Mouse (Mus musculus) adrenal gland, postnatal 14 days (tissue): ENCODE results near the gene Susd3. TPM values are rescaled to one million over a fixed set of nuclear protein-coding genes. Genes with fewer than 3 reads are reported as not detected.

ENCODE experiments used
- DNase-seq: peaks from one replicate; pipeline ENCODE4 v3.0.0; 2021; ENCODE audit warnings: mixed read lengths
- long read RNA-seq, 2 experiments: library from polyadenylated mRNA; stranded (forward); transcript quantifications; one replicate each; pipeline ENCODE4 v2.0.0; 2021
- total RNA-seq: library from RNA; stranded (reverse); gene quantifications from 2 replicates; pipeline ENCODE4 v1.2.3, GENCODE M21; 2021

The Susd3 gene
- total RNA-seq, result 0.70 and 3.6 TPM in 2 replicates
- long read RNA-seq, experiment 1, partial matches to known transcripts, result 0 of 2 reads
- long read RNA-seq, experiment 1, other reads (novel, unspliced or antisense), result 1 of 2 reads
- long read RNA-seq, experiment 2, partial matches to known transcripts, result 0 of 1 reads
- long read RNA-seq, experiment 2, other reads (novel, unspliced or antisense), result 1 of 1 reads

DNA sequence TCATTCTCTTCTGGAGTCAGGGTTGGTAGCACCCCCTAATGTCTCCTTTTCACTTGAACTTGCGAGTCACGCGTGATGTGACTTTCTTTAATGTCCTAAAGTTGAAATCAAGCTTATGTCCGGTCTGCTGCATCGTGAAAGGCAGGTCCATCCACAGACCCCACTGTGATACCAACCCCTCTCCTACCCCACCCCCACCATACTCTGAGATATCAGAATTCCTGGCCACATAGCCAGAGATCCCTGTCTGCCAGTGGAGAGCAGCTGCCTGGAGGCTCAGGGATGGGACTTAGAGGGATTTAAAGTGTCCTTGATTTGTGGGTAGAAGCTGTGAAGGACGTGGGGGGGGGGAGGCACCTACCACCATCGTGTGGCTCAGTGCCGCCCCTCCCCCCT, at the start of gene Susd3:
Gene Susd3 (minus strand): TSS at position 240 of the 396 bp plus-strand sequence.
- DNase-seq, result no peak

GRCm38 (mm10) chr13:49296270-49296669, 47.8 kb upstream of the Susd3 start:
- DNase-seq, result no peak

DNA sequence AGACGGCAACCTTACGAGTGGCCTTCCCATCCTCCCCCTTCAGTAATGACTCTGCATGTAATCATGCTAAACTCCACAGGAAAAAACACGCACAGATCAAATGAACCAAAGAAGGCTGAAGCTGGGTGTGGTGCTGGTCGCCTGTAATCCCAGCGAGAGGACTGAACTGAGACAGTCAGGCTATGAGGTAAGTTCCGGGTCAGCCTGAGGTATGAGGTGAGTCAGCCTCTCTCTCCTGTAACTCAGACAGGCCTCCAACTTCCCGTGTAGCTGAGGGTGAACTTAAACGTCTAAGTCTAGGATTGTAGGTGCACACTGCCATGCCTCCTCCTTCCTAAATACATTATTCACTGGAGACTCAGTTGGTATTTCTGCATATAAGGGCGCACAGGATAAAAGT, 45.6 kb upstream of the Susd3 start:
- DNase-seq, result no peak

DNA sequence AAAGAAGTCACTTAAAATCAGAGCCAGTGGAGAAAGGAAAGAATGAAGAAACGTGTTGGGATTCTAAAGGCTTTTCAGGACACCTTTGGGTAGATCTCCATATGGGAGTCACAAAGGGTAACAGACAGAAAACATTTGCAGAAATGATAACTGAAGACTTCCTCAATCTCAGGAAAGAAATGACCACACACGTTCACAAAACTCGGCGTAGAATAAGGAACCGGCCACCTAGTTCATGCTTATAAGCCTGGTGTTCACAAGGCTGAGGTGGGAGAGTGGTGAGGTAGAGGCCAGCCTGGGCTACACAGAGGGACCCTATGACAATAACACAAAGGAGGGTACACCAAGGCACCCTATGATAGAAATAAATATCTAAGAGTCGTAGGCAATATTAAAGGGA, 43.4 kb upstream of the Susd3 start:
- DNase-seq, result no peak

GRCm38 (mm10) chr13:49291398-49291797, 42.9 kb upstream of the Susd3 start:
- peak; percentile 44 for DNase-seq

GRCm38 (mm10) chr13:49287224-49287623, 38.7 kb upstream of the Susd3 start:
- DNase-seq, result no peak

- DNase-seq, result no peak
Measured at GRCm38 (mm10) chr13:49286750-49287149, 38.2 kb upstream of the Susd3 start.

DNA sequence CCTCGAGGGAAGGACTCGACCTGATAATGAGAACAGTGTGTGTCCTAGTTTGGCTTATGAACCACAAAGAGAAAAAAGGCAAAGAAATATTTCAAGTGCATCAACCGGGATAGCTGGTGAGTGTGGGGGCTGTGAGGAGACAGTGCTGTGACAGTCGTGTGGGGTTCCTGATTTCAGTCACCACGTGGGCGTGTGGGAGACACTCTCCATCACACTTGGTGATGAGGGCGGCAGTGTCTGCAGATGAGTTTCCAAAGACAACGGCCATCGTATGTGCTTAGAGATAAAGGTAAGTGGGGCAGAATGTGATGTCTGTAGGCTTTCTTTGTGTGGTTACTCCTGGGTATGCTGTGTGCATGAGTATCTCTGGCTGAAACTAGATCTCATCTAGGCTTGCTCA, 35.2 kb upstream of the Susd3 start:
- no peak for DNase-seq

GRCm38 (mm10) chr13:49282168-49282567, 33.7 kb upstream of the Susd3 start:
- no peak for DNase-seq

GRCm38 (mm10) chr13:49271831-49272765, 23.6 kb upstream of the Susd3 start:
- peak; percentile 31 for DNase-seq

- no peak for DNase-seq
Measured at GRCm38 (mm10) chr13:49270500-49270899, 22.0 kb upstream of the Susd3 start.

- DNase-seq, result no peak
Measured at GRCm38 (mm10) chr13:49267645-49268044, 19.1 kb upstream of the Susd3 start.

DNA sequence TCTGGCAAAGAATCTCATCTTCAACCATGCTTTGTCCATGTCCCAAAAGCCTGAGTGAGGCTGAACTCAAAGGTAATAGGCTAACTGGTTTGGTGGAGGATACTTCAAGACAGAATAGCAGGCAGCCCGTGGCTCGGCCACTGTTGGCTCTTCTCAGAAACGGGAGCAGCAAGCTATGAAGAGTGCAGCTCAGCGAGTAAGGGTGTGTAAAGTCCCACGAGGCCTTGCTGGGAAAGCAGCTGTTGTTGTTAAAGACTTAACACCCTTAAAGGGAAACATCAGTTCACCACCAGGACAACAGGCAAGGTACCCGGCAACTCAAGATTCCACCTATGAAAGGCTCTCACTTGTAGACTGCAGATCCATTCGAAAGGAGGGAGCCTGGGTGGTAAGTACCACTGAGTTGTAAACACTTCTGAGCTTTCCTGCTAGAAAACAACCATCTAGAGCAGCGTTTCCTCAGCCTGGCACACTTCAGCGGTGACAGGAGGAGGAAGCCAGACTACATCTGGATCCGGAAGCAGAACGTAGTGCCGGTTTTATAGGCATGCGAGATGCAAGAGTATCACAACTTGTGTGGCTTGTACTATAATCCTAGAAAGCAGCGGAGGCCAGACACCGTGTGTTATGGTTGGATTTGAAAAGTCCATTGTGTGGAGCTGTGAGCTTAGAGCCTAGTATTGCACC, 11.7 kb upstream of the Susd3 start:
- no peak for DNase-seq

GRCm38 (mm10) chr13:49257819-49258313, 9.4 kb upstream of the Susd3 start:
- DNase-seq, result no peak

DNA sequence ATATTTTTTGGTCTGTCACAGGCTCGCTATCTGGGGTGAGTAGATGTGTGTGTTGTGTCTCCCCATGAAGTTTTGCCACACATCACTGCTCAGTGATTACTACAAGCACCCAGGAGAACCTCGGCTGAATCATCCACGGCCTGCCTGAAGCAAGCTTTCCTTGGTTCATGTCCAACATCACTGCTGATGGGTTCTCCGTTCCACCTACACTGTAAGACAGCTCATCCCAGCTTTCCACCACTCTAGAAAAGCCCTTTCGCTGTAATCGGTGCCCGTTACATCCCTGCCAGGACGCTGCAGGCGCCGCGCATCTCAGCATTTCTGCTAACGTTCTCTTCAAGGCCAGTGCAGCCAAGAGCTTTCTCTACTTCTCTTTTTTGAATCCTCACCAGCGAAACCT, 4.2 kb upstream of the Susd3 start:
- DNase-seq, result no peak

- no peak for DNase-seq
Measured at GRCm38 (mm10) chr13:49252113-49252512, 3.6 kb upstream of the Susd3 start.

- no peak for DNase-seq
Measured at GRCm38 (mm10) chr13:49250716-49251517, 2.4 kb upstream of the Susd3 start.

DNA sequence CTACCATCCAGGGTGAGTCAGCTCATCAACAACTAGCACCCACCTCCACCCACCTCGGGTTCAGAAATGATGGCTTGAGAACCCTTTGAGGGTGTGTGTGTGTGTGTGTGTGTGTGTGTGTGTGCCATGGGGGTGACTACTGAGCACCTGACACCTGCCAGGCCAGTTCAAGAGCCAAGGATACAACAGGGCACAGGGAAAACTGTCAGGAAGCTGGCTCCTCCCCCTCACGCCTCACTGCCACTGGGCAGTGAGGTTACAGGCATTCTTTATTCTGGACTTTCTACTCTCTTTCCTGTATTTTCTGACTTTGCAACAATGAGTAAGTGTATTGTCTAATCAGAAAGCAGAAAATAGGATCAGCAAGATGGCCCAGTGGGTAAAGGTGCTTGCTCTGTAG, 1.1 kb upstream of the Susd3 start:
- no peak for DNase-seq

GRCm38 (mm10) chr13:49248923-49249322, 417 bp upstream of the Susd3 start:
- no peak for DNase-seq

GRCm38 (mm10) chr13:49247740-49248466, 603 bp downstream of the Susd3 start:
- DNase-seq, result peak; percentile 58

DNA sequence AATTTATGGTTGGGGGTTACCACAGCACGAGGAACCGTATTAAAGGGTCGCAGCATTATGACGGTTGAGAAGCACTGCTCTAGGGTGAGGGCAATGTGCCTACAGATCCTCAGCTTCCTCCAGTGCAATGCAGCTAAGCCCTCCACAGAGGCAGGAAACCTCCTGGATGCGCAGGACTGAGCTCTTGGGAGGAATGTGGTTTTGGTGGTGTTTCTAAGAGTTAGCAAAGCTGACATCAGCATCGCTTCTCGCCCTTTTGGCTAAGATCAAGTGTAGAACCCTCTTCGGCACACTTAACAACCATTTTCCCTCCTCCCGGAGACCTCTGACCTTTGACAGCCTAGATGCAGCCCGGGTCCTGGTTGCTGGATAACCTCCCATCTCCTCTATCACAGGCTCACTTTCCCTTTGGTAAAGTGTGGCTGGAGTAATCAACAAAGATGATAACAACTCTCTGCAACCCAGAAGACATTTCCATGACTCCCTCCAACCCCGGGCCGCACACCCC, 1.2 kb downstream of the Susd3 start:
- DNase-seq, result no peak
